Mouse (Mus musculus): ENCODE results near the gene Zfp763. TPM values are rescaled to one million over a fixed set of nuclear protein-coding genes. Genes with fewer than 3 reads are reported as not detected.
"Not testable (repeated sequence)": the region's sequence is repeated elsewhere in the genome, so short reads cannot be mapped to it uniquely, and the experiment has no call there.

The Zfp763 gene
- 25.9 and 27.4 TPM in 2 replicates for polyA plus RNA-seq (2015; fragmentation: Nextera tagmentation; extraction: Ambion mirVana)

GRCm38 (mm10) chr17:33032900-33033891, at the start of gene Zfp763:
Zfp763 (minus strand) TSS chr17:33033402.
- Histone ChIP-seq H3K4me1 (replicated peaks) (peaks cover 19% of the 10 kb centered on the region), H3K9me3 (peaks cover 6% of the 10 kb centered on the region; the same call in 1 of the 2 replicates), H3K9ac (peak within 1 kb of the TSS; percentile 91), H3K27me3 (no peaks in the 10 kb centered on the region), H3K36me3 (peaks cover 4% of the 10 kb centered on the region), H3K4me2 (peak within 1 kb of the TSS; percentile 65), H3K4me3 (peak within 1 kb of the TSS; percentile 91), H3K27ac (replicated peaks) (peak within 1 kb of the TSS; percentile 91)
- peak; percentile 100 for ATAC-seq (ENCODE audit: low read depth)
- WGBS = 3% methylated on average over 27 of the region's 27 CpGs

GRCm38 (mm10) chr17:33067958-33068357, 34.8 kb upstream of the Zfp763 start, which contains the start of gene 4921501E09Rik:
4921501E09Rik (minus strand) TSS chr17:33068058.
- no peaks in the 10 kb centered on the region for H3K27me3 ChIP-seq
- 55% methylated on average over 1 of the region's 1 CpGs for WGBS
- no peaks in the 10 kb centered on the region for H3K4me1 ChIP-seq (replicated peaks)
- H3K4me3 ChIP-seq = no peak within 1 kb of the TSS
- H3K9ac ChIP-seq = no peak within 1 kb of the TSS
- H3K9me3 ChIP-seq = no peaks in the 10 kb centered on the region
- H3K4me2 ChIP-seq = no peak within 1 kb of the TSS
- no peak within 1 kb of the TSS for H3K27ac ChIP-seq (replicated peaks)
- ATAC-seq (ENCODE audit: low read depth) = no peak
- H3K36me3 ChIP-seq = no peaks in the 10 kb centered on the region

GRCm38 (mm10) chr17:33063001-33063400, 29.8 kb upstream of the Zfp763 start:
- Histone ChIP-seq H3K27ac (replicated peaks) (no peak overlapping the region), H3K27me3 (no peaks in the 10 kb centered on the region), H3K9ac (no peak overlapping the region), H3K4me3 (no peak overlapping the region), H3K4me2 (no peak overlapping the region), H3K36me3 (no peaks in the 10 kb centered on the region), H3K9me3 (no peaks in the 10 kb centered on the region), H3K4me1 (replicated peaks) (no peaks in the 10 kb centered on the region)
- 0% methylated on average over 1 of the region's 1 CpGs for WGBS
- no peak for ATAC-seq (ENCODE audit: low read depth)

- Histone ChIP-seq H3K9ac (no peak overlapping the region), H3K4me1 (replicated peaks) (no peaks in the 10 kb centered on the region), H3K36me3 (no peaks in the 10 kb centered on the region), H3K9me3 (no peaks in the 10 kb centered on the region), H3K4me2 (no peak overlapping the region), H3K27ac (replicated peaks) (no peak overlapping the region), H3K4me3 (no peak overlapping the region), H3K27me3 (no peaks in the 10 kb centered on the region)
- 23% methylated on average over 1 of the region's 1 CpGs for WGBS
- ATAC-seq (ENCODE audit: low read depth) = no peak
These were observed 25.6 kb upstream of the Zfp763 start for GRCm38 (mm10) chr17:33058791-33059190.

GRCm38 (mm10) chr17:33032376-33032775, 826 bp downstream of the Zfp763 start:
- H3K9me3 ChIP-seq = peaks cover 11% of the 10 kb centered on the region
- peaks cover 19% of the 10 kb centered on the region for H3K4me1 ChIP-seq (replicated peaks)
- ATAC-seq (ENCODE audit: low read depth) = no peak
- peaks cover 7% of the 10 kb centered on the region for H3K36me3 ChIP-seq
- H3K4me3 ChIP-seq = peak overlapping the region; percentile 91
- H3K27me3 ChIP-seq = no peaks in the 10 kb centered on the region
- 9% methylated on average over 10 of the region's 10 CpGs for WGBS
- peak overlapping the region; percentile 91 for H3K9ac ChIP-seq
- peak overlapping the region; percentile 91 for H3K27ac ChIP-seq (replicated peaks)
- H3K4me2 ChIP-seq = peak overlapping the region; percentile 65

- Histone ChIP-seq H3K9me3 (peaks cover 80% of the 10 kb centered on the region), H3K36me3 (peaks cover 90% of the 10 kb centered on the region)
- not testable (repeated sequence) for ATAC-seq (ENCODE audit: low read depth); H3K4me2 ChIP-seq; H3K4me1 ChIP-seq (replicated peaks); H3K27ac ChIP-seq (replicated peaks); H3K9ac ChIP-seq; H3K27me3 ChIP-seq; H3K4me3 ChIP-seq
These were observed 12.8 kb downstream of the Zfp763 start for GRCm38 (mm10) chr17:33020434-33020833.

GRCm38 (mm10) chr17:33008337-33008736, 24.9 kb downstream of the Zfp763 start:
- H3K27ac ChIP-seq (replicated peaks) = no peak overlapping the region
- no peak overlapping the region for H3K4me2 ChIP-seq
- no peak overlapping the region for H3K4me3 ChIP-seq
- H3K4me1 ChIP-seq (replicated peaks) = no peaks in the 10 kb centered on the region
- H3K27me3 ChIP-seq = no peaks in the 10 kb centered on the region
- no peak for ATAC-seq (ENCODE audit: low read depth)
- no peak overlapping the region for H3K9ac ChIP-seq
- peaks cover 26% of the 10 kb centered on the region for H3K36me3 ChIP-seq
- H3K9me3 ChIP-seq = peaks cover 25% of the 10 kb centered on the region
- WGBS = 48% methylated on average over 9 of the region's 9 CpGs

- Histone ChIP-seq H3K4me1 (replicated peaks) (peaks cover 14% of the 10 kb centered on the region), H3K9me3 (peaks cover 28% of the 10 kb centered on the region), H3K4me3 (no peak overlapping the region), H3K36me3 (peaks cover 75% of the 10 kb centered on the region), H3K27ac (replicated peaks) (no peak overlapping the region), H3K4me2 (no peak overlapping the region), H3K9ac (no peak overlapping the region), H3K27me3 (no peaks in the 10 kb centered on the region)
- WGBS = 97% methylated on average over 2 of the region's 2 CpGs
- ATAC-seq (ENCODE audit: low read depth) = no peak
These were observed 34.7 kb downstream of the Zfp763 start for GRCm38 (mm10) chr17:32998492-32998891.

GRCm38 (mm10) chr17:32992699-32993474, 40.3 kb downstream of the Zfp763 start, which contains the start of gene Zfp952:
Zfp952 (plus strand) TSS chr17:32993129.
- H3K4me3 ChIP-seq = peak within 1 kb of the TSS; percentile 55
- peak within 1 kb of the TSS; percentile 72 for H3K9ac ChIP-seq
- no peaks in the 10 kb centered on the region for H3K9me3 ChIP-seq
- H3K27ac ChIP-seq (replicated peaks) = peak within 1 kb of the TSS; percentile 80
- H3K4me2 ChIP-seq = peak within 1 kb of the TSS; percentile 71
- peaks cover 21% of the 10 kb centered on the region for H3K4me1 ChIP-seq (replicated peaks)
- ATAC-seq (ENCODE audit: low read depth) = peak; percentile 97
- WGBS = 2% methylated on average over 21 of the region's 21 CpGs
- peaks cover 31% of the 10 kb centered on the region for H3K36me3 ChIP-seq
- no peaks in the 10 kb centered on the region for H3K27me3 ChIP-seq

GRCm38 (mm10) chr17:32991965-32992698, 41.1 kb downstream of the Zfp763 start:
- ATAC-seq (ENCODE audit: low read depth) = no peak
- H3K9me3 ChIP-seq = no peaks in the 10 kb centered on the region
- H3K27ac ChIP-seq (replicated peaks) = 0 out of 2 replicates have a peak overlapping the region, but pooled peaks have one; percentile 50
- peaks cover 21% of the 10 kb centered on the region for H3K4me1 ChIP-seq (replicated peaks)
- H3K9ac ChIP-seq = peak overlapping the region; percentile 72
- H3K4me2 ChIP-seq = peak overlapping the region; percentile 71
- H3K36me3 ChIP-seq = peaks cover 27% of the 10 kb centered on the region
- no peaks in the 10 kb centered on the region for H3K27me3 ChIP-seq
- H3K4me3 ChIP-seq = peak overlapping the region; percentile 55
- 71% methylated on average over 12 of the region's 12 CpGs for WGBS

GRCm38 (mm10) chr17:32986301-32986700, 46.9 kb downstream of the Zfp763 start:
- no peak overlapping the region for H3K4me3 ChIP-seq
- ATAC-seq (ENCODE audit: low read depth) = no peak
- H3K4me2 ChIP-seq = no peak overlapping the region
- H3K27me3 ChIP-seq = no peaks in the 10 kb centered on the region
- peaks cover 5% of the 10 kb centered on the region for H3K36me3 ChIP-seq
- H3K27ac ChIP-seq (replicated peaks) = no peak overlapping the region
- no peaks in the 10 kb centered on the region for H3K4me1 ChIP-seq (replicated peaks)
- WGBS = 80% methylated on average over 4 of the region's 4 CpGs
- no peak overlapping the region for H3K9ac ChIP-seq
- H3K9me3 ChIP-seq = no peaks in the 10 kb centered on the region
